Mouse (Mus musculus) kidney, embryonic 15.5 days (tissue): ENCODE results near the gene Kank1. TPM values are rescaled to one million over a fixed set of nuclear protein-coding genes. Genes with fewer than 3 reads are reported as not detected.

Experiments used
- ATAC-seq: fragments of 200-750 bp; cut with Nextera tagmentation; replicated peaks from 2 replicates; pipeline ENCODE4 v1.8.0; 2017; ENCODE audit warnings: moderate TSS enrichment; ENCODE audit not compliant: low FRiP score
- H3K27ac ChIP-seq: fragments of 300-500 bp; sonication (generic); 2 replicates; pipeline ENCODE4 v1.5.1; 2015; ENCODE audit warnings: mild to moderate bottlenecking, inconsistent platforms
- H3K27me3 ChIP-seq: fragments of 300-500 bp; sonication (generic); 2 replicates; pipeline ENCODE4 v1.6.1; 2015; ENCODE audit warnings: inconsistent platforms
- H3K36me3 ChIP-seq: fragments of 300-500 bp; sonication (generic); 2 replicates; pipeline ENCODE4 v1.6.1; 2015; ENCODE audit warnings: inconsistent platforms
- H3K4me1 ChIP-seq: fragments of 300-500 bp; sonication (generic); 2 replicates; pipeline ENCODE4 v1.6.1; 2015; ENCODE audit warnings: inconsistent platforms
- H3K4me2 ChIP-seq: fragments of 300-500 bp; sonication (generic); 2 replicates; pipeline ENCODE4 v1.6.1; 2015; ENCODE audit warnings: moderate library complexity, mild to moderate bottlenecking, inconsistent platforms
- H3K4me3 ChIP-seq: fragments of 300-500 bp; sonication (generic); replicated peaks from 2 replicates; pipeline ENCODE4 v1.5.1; 2015; ENCODE audit warnings: mild to moderate bottlenecking, inconsistent platforms
- H3K9ac ChIP-seq: fragments of 300-500 bp; sonication (generic); 2 replicates; pipeline ENCODE4 v1.6.1; 2015; ENCODE audit warnings: mild to moderate bottlenecking, inconsistent platforms
- H3K9me3 ChIP-seq: fragments of 300-500 bp; sonication (generic); replicated peaks from 2 replicates; pipeline ENCODE4 v1.6.1; 2016; ENCODE audit warnings: inconsistent platforms
- WGBS: fragments of 180-500 bp; shearing (Covaris S2); methylation state at CpG from one replicate; pipeline ENCODE4 v1.1.7; 2015; ENCODE audit warnings: mixed read lengths; 5-methylcytosine and 5-hydroxymethylcytosine counted together
- polyA plus RNA-seq: library from polyadenylated mRNA; unstranded; fragments of >200 nt; fragmentation: Nextera tagmentation; extraction: Ambion mirVana; gene quantifications from 2 replicates; pipeline ENCODE4 v1.2.1, GENCODE M21; 2015

Kank1 gene
- polyA plus RNA-seq, 1 experiment from 2014 or later = 26.5 TPM

DNA sequence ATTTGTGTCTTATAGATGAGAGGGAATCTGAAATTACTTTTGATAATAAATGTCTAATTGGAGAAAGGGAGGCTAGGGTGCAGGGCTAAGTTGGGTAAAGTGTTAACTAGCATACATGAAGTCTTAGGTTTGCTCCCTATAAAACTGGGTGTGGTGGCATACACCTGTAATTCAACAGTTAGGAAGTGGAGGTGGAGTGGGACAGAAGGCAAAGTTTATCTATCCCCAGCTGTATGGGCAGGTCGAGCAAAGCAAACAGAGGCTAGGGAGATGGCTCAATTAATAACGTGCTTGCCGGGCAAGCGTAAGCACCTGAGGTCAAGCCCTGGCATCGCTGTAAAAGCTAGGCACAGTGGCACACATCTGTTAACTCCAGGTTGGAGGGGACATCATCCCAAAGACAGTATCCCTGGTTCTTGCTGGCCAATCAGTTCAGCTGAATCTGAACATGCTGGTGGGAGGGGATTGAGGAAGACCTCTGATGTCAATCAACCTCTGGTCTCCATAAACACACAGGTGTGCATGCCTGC, 54.3 kb downstream of the Kank1 start:
- H3K9ac ChIP-seq = no peak overlapping the region
- 72% methylated on average over 5 of the region's 5 CpGs for WGBS
- 0 out of 2 replicates have a peak, but pooled peaks cover 3% of the 10 kb centered on the region for H3K27me3 ChIP-seq
- peaks cover 17% of the 10 kb centered on the region for H3K4me1 ChIP-seq
- H3K27ac ChIP-seq = no peak overlapping the region
- H3K4me3 ChIP-seq = no peak overlapping the region
- H3K36me3 ChIP-seq = no peaks in the 10 kb centered on the region
- H3K9me3 ChIP-seq = no peaks in the 10 kb centered on the region
- no peak overlapping the region for H3K4me2 ChIP-seq
- ATAC-seq = no peak

GRCm38 (mm10) chr19:25295207-25295606, 58.4 kb downstream of the Kank1 start:
- Histone ChIP-seq H3K9ac (no peak overlapping the region), H3K27ac (no peak overlapping the region), H3K27me3 (no peaks in the 10 kb centered on the region), H3K36me3 (no peaks in the 10 kb centered on the region), H3K4me1 (peaks cover 13% of the 10 kb centered on the region), H3K4me3 (no peak overlapping the region), H3K9me3 (no peaks in the 10 kb centered on the region), H3K4me2 (no peak overlapping the region)
- WGBS = 52% methylated on average over 4 of the region's 4 CpGs
- no peak for ATAC-seq

- WGBS = 68% methylated on average over 5 of the region's 5 CpGs
- ATAC-seq = no peak
- H3K4me1 ChIP-seq = peaks cover 13% of the 10 kb centered on the region
Measured at GRCm38 (mm10) chr19:25297269-25297668, 60.5 kb downstream of the Kank1 start.

DNA sequence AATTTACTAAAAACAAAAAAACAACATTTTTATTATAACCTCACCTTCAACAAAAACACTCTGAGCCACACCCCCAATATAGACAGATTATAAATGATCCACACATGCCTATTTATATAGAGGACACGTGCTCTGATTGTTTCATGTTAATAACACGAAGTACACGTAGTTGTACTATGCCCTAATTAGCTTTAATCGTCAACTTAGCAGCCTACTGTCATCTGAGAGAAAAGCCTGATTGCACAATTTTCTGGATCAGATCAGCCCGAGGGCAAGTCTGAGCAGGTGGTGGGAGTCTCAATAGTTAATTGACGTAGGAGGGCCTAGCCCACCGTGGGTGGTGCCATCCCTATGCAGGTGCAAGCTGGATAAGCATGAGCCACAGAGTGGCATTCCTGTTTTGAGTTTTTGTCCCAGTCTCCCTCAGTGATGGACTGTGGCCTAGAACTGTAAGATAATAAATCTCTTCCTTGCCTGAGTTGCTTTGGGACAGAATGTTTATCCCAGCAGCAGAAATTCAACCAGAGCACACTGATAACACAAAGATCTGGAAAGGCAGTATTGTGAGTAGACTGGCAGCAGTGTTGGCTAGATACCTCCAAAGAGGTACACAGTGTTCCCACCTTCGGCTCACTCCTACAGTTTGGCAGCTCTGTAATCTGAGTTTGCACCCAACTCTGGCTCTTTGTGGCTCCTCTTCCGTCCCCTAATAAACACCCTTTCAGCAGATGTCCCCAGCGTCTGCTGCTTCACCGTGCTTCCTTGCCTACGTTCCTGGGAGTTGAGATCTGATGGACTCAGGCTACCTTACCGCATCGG, 63.3 kb downstream of the Kank1 start:
- Histone ChIP-seq H3K36me3 (no peaks in the 10 kb centered on the region), H3K27ac (no peak overlapping the region), H3K4me1 (peaks cover 17% of the 10 kb centered on the region), H3K9ac (no peak overlapping the region), H3K9me3 (no peaks in the 10 kb centered on the region), H3K27me3 (no peaks in the 10 kb centered on the region), H3K4me2 (no peak overlapping the region), H3K4me3 (no peak overlapping the region)
- WGBS = 72% methylated on average over 14 of the region's 14 CpGs
- ATAC-seq = no peak

More at GRCm38 (mm10) chr19:25297269-25297668, 60.5 kb downstream of the Kank1 start:
- Histone ChIP-seq H3K4me2 (no peak overlapping the region), H3K4me3 (no peak overlapping the region), H3K27me3 (no peaks in the 10 kb centered on the region), H3K9me3 (no peaks in the 10 kb centered on the region), H3K9ac (no peak overlapping the region), H3K27ac (no peak overlapping the region), H3K36me3 (no peaks in the 10 kb centered on the region)

- H3K4me1 ChIP-seq = peaks cover 13% of the 10 kb centered on the region
- H3K9ac ChIP-seq = no peak overlapping the region
- 80% methylated on average over 5 of the region's 5 CpGs for WGBS
- no peaks in the 10 kb centered on the region for H3K36me3 ChIP-seq
- no peaks in the 10 kb centered on the region for H3K27me3 ChIP-seq
- no peak for ATAC-seq
- no peak overlapping the region for H3K4me3 ChIP-seq
- H3K4me2 ChIP-seq = no peak overlapping the region
- H3K9me3 ChIP-seq = no peaks in the 10 kb centered on the region
- H3K27ac ChIP-seq = no peak overlapping the region
Measured at GRCm38 (mm10) chr19:25301189-25301588, 64.4 kb downstream of the Kank1 start.

GRCm38 (mm10) chr19:25306277-25306676, 69.5 kb downstream of the Kank1 start:
- 70% methylated on average over 9 of the region's 9 CpGs for WGBS
- H3K36me3 ChIP-seq = no peaks in the 10 kb centered on the region
- no peak for ATAC-seq
- no peaks in the 10 kb centered on the region for H3K27me3 ChIP-seq
- no peak overlapping the region for H3K4me2 ChIP-seq
- H3K9ac ChIP-seq = no peak overlapping the region
- H3K9me3 ChIP-seq = no peaks in the 10 kb centered on the region
- peaks cover 23% of the 10 kb centered on the region; the same call in 1 of the 2 replicates for H3K4me1 ChIP-seq
- H3K4me3 ChIP-seq = no peak overlapping the region
- no peak overlapping the region for H3K27ac ChIP-seq

DNA sequence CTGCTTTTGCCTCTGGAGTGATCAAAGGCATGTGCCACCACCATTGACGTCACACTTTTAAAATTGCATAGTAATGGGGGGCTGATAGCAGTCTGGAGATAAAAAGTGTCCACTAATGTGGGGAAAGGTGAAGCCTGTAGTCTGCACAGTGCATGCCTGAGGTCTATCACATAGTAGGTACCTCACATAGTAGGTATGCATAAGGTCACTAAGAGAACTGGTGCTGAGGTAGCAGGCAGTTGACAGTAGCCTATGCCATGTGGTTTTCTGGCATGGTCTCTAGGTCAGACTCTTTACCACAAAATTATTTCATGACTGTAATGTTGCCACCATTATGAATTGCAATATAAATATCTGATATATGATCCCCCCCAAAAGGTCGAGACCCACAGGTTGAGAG, 71.4 kb downstream of the Kank1 start:
- ATAC-seq = 0 out of 2 replicates have a peak, but pooled peaks have one; percentile 25
- no peak overlapping the region for H3K27ac ChIP-seq
- peaks cover 33% of the 10 kb centered on the region for H3K4me1 ChIP-seq
- H3K4me3 ChIP-seq = no peak overlapping the region
- H3K9me3 ChIP-seq = no peaks in the 10 kb centered on the region
- H3K4me2 ChIP-seq = no peak overlapping the region
- no peaks in the 10 kb centered on the region for H3K36me3 ChIP-seq
- no peaks in the 10 kb centered on the region for H3K27me3 ChIP-seq
- 48% methylated on average over 2 of the region's 2 CpGs for WGBS
- H3K9ac ChIP-seq = no peak overlapping the region

DNA sequence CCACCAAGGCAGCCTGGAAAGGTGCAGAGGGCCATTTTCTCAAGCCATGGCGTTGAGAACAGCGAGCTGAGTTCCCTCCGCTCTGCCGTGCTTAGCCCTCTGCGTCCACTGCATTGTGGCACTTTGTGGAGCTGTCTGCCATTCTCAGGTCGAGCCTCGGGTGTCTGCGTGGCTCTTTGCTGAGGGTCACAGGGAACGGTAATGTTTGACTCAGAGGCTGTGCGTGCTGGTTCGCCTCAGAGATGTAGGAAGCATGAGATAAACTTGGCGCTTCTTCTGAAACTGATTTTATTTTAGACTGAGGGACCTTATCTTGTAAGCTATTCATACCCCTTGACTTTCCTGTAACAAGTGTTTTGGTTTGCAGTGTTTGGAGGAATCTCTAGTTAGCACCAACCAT, 72.0 kb downstream of the Kank1 start:
- 40% methylated on average over 12 of the region's 12 CpGs for WGBS
- H3K27ac ChIP-seq = no peak overlapping the region
- no peak for ATAC-seq
- no peak overlapping the region for H3K4me3 ChIP-seq
- H3K36me3 ChIP-seq = no peaks in the 10 kb centered on the region
- H3K27me3 ChIP-seq = no peaks in the 10 kb centered on the region
- H3K9ac ChIP-seq = no peak overlapping the region
- H3K9me3 ChIP-seq = no peaks in the 10 kb centered on the region
- peaks cover 32% of the 10 kb centered on the region for H3K4me1 ChIP-seq
- H3K4me2 ChIP-seq = no peak overlapping the region

DNA sequence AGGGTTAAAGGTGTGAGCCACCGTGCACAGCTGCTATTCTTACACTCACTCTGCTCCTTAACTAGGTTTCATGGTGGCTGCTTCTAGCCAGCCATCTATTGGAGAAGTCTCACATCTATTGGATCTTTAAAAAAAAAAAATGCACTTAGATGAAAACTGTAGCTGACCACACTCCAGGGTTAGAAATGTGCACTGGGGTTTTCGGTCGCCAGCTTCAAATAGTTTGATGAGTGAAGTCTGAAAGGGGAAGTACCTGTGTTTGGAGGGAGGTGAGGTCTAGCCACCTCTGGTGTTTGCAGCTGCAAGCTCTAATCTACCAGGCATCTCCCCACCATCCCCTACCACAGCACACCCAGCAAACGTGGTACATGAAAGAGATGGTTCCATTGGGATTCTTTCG, 74.2 kb downstream of the Kank1 start:
- no peak overlapping the region for H3K4me3 ChIP-seq
- H3K4me1 ChIP-seq = peaks cover 31% of the 10 kb centered on the region
- no peaks in the 10 kb centered on the region for H3K36me3 ChIP-seq
- no peaks in the 10 kb centered on the region for H3K9me3 ChIP-seq
- ATAC-seq = no peak
- no peaks in the 10 kb centered on the region for H3K27me3 ChIP-seq
- H3K27ac ChIP-seq = no peak overlapping the region
- no peak overlapping the region for H3K4me2 ChIP-seq
- H3K9ac ChIP-seq = no peak overlapping the region
- 84% methylated on average over 5 of the region's 5 CpGs for WGBS

GRCm38 (mm10) chr19:25311626-25312025, 74.9 kb downstream of the Kank1 start:
- no peak overlapping the region for H3K9ac ChIP-seq
- no peaks in the 10 kb centered on the region for H3K9me3 ChIP-seq
- peaks cover 33% of the 10 kb centered on the region for H3K4me1 ChIP-seq
- H3K4me3 ChIP-seq = no peak overlapping the region
- peak overlapping the region; percentile 6; the same call in 1 of the 2 replicates for H3K27ac ChIP-seq
- WGBS = 28% methylated on average over 7 of the region's 7 CpGs
- peak; percentile 9; the same call in 1 of the 2 replicates for ATAC-seq
- no peaks in the 10 kb centered on the region for H3K27me3 ChIP-seq
- no peak overlapping the region for H3K4me2 ChIP-seq
- no peaks in the 10 kb centered on the region for H3K36me3 ChIP-seq

- no peak overlapping the region for H3K9ac ChIP-seq
- peak overlapping the region; percentile 18; the same call in 1 of the 2 replicates for H3K27ac ChIP-seq
- no peaks in the 10 kb centered on the region for H3K36me3 ChIP-seq
- no peaks in the 10 kb centered on the region for H3K9me3 ChIP-seq
- no peak overlapping the region for H3K4me3 ChIP-seq
- peaks cover 21% of the 10 kb centered on the region for H3K4me1 ChIP-seq
- 38% methylated on average over 14 of the region's 14 CpGs for WGBS
- no peaks in the 10 kb centered on the region for H3K27me3 ChIP-seq
- 0 out of 2 replicates have a peak, but pooled peaks have one; percentile 64 for ATAC-seq
- no peak overlapping the region for H3K4me2 ChIP-seq
Measured at GRCm38 (mm10) chr19:25315458-25315889, 78.7 kb downstream of the Kank1 start.

GRCm38 (mm10) chr19:25315993-25316392, 79.2 kb downstream of the Kank1 start:
- H3K9ac ChIP-seq = no peak overlapping the region
- no peak overlapping the region for H3K27ac ChIP-seq
- no peaks in the 10 kb centered on the region for H3K27me3 ChIP-seq
- H3K4me1 ChIP-seq = peaks cover 21% of the 10 kb centered on the region
- no peak overlapping the region for H3K4me3 ChIP-seq
- H3K9me3 ChIP-seq = no peaks in the 10 kb centered on the region
- 83% methylated on average over 5 of the region's 5 CpGs for WGBS
- no peak overlapping the region for H3K4me2 ChIP-seq
- no peak for ATAC-seq
- H3K36me3 ChIP-seq = no peaks in the 10 kb centered on the region
